Mouse (Mus musculus) stomach, postnatal 0 days (tissue): ENCODE results near the gene Tfg.

ENCODE experiments used
- CTCF ChIP-seq: IDR thresholded peaks from 2 replicates; pipeline ENCODE4 v1.5.1; 2016; ENCODE audit warnings: antibody characterized with exemption, low read depth, mild to moderate bottlenecking, moderate library complexity
- EP300 ChIP-seq: optimal IDR thresholded peaks from 2 replicates; pipeline ENCODE3; 2016; ENCODE audit warnings: antibody characterized with exemption

DNA sequence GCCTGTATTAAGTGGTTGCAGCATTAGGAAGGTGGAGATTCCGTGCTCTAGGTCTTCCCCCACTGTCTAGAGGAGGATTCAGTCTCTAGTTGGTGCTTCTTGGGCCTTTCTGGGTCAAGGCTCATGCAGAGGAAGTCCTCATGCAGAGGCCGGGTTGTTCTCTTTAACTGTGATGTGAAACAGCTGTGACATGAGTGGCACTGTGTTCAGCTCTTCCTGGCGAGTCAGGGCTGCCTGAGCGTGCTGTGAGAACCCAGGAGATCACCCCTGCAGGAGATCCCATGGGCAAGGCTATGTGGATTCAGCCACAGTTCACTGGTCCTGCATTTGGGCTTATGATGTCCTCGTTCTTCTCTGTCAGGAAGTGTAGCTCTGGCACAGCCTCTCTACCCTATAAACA lies 47.7 kb downstream of the Tfg start:
- TF ChIP-seq CTCF (no peak), EP300 (no peak)
